Mouse (Mus musculus): Measurements from ENCODE around the gene Slc6a16. TPM values are rescaled to one million over a fixed set of nuclear protein-coding genes. Genes with fewer than 3 reads are reported as not detected.

The Slc6a16 gene
- total RNA-seq, 2 experiments from 2014 or later: not detected

DNA sequence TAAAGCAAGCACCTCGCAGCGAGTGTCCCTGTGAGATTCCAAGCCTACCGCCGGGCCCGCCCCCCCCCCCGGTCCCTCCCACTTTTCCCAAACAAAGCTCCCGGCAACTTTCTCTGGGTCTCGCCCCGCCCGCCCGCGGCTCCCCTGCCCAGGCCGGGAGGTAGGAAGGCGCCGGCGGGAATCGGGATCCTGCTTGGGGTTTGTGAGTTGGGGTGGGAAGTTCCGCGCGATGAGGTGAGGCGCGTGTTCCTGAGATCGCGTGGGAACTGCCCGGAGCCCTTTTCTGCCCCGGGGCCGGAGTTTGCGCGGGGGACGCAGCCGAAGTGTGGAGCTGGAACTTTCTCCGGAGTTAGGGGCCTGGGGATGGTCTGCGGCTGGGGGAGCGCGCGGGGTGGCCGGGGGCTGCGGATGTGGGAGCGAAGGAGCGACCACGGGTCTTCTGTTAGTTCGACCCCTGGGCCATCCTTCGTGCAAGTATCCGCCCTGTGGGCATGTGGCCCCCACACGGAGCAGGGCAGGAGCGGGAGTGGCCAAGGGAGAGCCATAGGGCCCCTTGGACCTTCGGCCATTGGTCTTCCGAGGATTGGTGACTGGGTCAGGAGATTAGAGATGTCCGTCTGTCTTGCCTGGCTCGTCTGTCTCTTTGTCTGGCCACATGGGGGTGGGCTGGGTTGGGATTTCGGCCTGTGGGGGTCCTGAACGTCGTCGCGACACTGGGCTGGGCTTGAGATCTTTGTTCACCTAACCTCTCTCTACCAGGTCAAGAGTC, 25.0 kb upstream of the Slc6a16 start, which contains the start of gene Tead2:
TSS of gene Tead2 (plus strand) at position 81 of the 769 bp plus-strand sequence.
- no peak for ATAC-seq (replicated peaks; ENCODE audit: poor library complexity, severe bottlenecking)

DNA sequence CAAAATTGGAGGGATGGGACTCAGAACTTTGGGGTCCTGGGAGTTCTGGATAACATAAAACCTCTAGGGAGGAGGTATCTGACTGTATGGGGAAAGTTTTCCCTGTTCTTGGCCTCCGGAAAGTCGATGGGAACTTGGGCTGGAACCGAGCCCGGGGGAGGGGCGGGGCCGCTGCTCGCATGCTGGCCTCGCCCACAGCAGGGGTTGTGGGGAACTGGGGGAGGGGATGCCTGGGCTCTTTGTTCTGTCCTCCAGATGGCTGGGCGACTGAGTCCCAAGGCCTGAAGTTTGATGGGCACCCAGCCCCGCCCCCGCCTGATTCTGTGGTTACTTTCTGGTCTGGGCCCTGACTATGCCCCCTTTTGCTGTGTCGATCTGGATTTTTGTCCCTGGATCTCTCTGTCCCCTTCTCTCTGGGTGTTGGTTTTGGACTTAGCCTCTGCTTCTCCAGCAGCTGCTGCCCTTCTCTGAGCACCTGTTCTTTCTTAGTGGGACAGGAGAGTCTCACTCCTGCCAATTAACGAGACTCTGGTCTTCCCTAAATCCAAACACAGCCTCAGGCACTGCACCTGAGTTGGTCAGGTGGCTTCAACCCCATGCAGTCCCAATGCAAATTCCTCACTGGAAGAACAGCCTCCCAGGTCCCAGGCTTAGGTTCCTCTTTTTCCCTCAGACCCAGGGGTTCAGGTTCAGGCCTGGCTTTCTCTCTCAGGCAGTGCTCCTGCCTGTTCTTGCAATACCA, 24.3 kb upstream of the Slc6a16 start:
- ATAC-seq (replicated peaks; ENCODE audit: poor library complexity, severe bottlenecking): 0 out of 2 replicates have a peak, but pooled peaks have one; percentile 12

DNA sequence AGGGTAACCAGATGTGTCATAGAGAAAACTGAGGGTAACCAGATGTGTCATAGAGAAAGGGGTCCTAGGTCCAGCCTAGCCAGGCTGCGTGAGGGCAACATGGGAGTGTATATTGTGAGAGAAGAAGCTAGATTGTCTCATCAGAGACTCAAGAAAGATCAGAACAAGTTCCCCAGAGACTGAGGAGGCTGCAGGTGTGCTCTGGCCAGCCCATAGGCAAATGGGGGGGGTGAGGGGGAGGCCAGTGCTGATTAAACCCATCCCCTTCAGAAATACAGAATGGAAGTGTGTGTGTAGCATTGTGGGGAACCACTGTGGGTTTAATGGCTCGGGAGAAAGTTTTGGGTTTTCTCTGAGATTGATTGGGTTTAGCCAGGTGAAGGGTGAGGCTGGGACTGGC, 19.2 kb upstream of the Slc6a16 start:
- no peak for ATAC-seq (replicated peaks; ENCODE audit: poor library complexity, severe bottlenecking)

DNA sequence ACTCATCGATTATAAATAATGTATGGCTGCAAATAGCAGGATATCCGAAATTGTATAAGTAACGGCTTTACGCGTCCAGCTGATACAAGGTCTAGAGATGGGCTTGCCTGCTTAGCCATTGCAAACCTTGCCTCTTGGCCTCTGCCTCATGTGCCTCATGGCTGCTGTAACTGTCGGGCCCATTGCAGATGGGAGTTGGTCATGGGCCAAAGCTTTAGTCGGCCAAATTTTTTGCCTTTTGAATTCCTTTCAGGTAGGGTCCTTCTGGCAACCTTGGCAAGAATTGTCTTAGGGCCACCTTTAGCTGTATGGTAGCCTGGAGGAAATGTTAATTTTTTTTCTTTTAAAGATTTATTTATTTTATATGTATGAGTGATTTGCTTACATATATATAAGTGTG, 16.1 kb upstream of the Slc6a16 start:
- no peak for ATAC-seq (replicated peaks; ENCODE audit: poor library complexity, severe bottlenecking)

DNA sequence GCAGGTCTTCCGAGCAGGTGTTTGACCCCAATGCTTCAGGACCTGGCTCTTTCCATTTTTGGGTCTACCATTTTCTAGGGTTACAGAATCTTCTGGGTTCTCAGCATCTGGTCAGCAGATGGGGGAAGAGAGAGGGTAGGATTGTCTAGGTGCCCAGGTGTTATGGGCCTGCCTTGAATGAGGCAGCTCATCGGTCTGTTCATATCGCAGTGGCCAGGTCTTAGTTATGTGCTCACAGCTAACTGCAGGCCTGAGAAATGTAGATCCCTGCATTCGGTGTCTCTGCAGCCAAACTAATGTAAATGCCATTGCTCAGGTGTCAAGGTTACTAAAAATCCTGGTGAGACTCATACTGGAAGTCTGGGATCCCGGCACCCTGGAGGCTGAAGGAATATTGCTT, 14.5 kb upstream of the Slc6a16 start:
- no peak for ATAC-seq (replicated peaks; ENCODE audit: poor library complexity, severe bottlenecking)

DNA sequence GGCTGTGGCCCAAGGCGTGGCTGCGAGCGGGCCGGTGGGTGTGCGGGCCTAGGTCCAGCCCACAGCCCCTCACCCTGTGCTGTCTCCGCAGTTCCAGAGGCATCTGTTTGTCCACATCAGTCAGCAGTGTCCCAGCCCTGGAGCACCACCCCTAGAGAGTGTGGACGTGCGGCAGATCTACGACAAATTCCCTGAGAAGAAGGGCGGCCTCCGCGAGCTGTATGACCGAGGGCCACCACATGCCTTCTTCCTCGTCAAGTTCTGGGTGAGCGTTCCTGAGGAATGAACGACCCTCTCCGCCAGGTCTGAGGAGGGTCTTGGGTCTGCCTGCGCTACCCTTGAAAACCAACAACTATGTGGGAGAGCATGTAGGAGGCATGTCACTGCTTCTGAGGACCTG, 12.3 kb upstream of the Slc6a16 start:
- no peak for ATAC-seq (replicated peaks; ENCODE audit: poor library complexity, severe bottlenecking)

DNA sequence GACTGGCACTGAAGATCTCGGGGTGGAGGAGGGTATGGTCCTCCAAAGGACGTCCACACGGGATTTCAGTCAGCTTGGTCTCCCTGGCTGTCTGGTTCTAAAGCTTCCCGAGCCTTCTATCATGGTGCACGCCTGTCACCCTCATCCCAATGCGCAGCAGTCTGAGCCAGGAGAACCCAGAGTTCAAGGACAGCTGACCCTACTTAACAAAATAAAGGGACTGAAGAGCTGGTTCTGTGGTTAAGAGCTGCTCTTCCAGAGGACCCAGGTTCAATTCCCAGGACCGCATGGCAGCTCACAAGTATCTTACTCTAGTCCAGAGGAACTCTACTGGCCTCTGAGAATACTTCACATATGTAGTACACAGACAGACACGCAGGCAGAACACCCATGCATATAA, 11.8 kb upstream of the Slc6a16 start:
- ATAC-seq (replicated peaks; ENCODE audit: poor library complexity, severe bottlenecking): no peak

DNA sequence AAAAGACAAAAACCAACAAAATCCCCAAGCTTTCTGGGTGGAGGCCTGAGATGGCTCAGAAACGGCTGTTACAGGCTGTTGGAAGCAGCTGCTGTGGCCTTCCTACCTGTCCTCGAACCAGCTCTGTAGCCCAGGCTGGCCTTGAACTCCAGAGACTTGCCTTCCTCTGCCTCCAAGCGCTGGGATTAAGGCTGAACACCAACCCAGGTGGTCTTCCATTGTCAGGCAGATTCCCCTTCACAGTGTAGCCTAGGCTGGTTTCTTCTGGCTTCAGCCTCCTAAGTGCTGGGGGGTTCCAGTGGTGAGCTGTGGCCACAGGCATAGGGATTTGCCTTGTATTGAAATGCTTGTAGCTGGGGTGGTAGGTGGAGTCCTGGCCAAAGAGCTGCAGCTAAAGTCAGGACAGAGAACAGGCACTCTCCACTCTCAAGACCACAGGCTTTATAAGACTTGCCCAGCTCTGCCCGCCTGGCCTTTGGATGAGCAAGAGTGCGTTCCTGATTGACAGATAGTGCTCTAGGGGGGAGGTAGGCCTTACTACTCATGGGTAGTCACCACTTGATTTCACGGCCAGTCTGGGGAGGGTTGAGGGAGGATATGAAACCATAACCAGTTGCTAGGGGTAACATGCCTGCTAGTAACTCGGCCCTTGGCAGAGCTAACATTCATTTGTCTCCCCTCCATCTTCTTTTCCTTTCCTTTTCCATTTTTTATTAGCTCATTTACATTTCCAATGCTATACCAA, 11.3 kb upstream of the Slc6a16 start:
- peak; percentile 69 for ATAC-seq (replicated peaks; ENCODE audit: poor library complexity, severe bottlenecking)

DNA sequence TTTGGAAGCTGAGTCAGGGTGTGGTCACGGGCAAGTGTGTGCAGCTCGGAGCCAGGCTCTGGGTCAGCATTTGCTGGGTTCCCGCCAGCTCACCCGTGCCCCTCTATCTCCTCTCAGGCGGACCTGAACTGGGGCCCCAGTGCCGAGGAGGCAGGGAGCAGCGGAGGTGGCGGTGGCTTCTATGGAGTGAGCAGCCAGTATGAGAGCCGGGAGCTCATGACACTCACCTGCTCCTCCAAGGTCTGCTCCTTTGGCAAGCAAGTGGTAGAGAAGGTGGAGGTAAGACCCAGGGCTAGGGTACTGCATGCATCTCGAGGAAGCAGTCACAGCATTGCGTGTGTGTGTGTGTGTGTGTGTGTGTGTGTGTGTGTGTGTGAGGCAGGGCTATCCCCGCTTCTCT, 9.7 kb upstream of the Slc6a16 start:
- no peak for ATAC-seq (replicated peaks; ENCODE audit: poor library complexity, severe bottlenecking)

DNA sequence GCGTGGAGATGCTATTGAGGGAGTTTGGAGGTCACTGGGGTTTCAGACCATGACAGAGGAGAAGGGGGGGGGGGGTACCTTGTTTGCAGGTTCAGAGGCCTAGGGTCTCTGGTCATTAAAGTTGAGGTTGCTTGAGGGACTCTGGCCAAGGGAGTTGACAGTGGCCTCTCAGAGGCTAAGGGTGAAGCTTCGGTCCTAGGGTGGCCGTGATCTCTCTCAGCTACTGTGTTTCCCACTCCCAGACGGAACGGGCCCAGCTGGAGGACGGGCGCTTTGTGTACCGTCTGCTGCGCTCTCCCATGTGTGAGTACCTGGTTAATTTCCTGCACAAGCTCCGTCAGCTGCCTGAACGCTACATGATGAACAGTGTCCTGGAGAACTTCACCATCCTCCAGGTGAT, 8.9 kb upstream of the Slc6a16 start:
- ATAC-seq (replicated peaks; ENCODE audit: poor library complexity, severe bottlenecking): no peak

DNA sequence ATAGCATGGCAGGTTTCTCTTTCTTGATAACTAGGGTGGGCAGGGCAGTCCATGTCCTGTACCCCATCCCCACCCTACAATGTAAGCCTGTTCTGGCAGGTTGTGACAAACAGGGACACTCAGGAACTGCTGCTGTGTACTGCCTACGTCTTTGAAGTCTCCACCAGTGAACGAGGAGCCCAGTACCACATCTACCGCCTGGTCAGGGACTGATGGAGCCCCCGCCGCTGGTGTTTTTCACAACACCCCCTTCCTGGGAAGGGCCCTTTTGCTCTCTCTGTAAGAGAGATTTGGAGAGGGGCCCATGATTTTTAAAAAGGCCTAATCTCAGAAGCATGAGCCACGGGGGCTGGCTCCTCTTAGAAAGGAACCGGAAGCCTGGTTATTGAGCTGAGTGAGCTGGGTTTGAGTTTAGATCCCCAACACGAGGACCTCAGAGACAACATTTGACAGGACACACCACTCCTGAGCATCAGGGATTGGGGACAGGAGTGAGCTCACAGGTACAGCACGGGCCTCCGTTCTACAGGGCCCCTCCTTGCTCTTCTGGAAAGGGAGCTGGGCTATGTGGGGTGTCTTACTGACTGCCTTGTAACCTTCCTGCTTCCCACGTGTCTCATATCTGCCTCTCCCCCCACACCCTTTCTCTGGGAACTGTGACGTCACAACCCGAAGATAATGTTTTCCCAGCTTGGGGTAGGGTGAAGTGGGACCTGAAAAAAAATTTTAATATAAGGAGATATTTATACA, 8.0 kb upstream of the Slc6a16 start:
- ATAC-seq (replicated peaks; ENCODE audit: poor library complexity, severe bottlenecking): no peak

DNA sequence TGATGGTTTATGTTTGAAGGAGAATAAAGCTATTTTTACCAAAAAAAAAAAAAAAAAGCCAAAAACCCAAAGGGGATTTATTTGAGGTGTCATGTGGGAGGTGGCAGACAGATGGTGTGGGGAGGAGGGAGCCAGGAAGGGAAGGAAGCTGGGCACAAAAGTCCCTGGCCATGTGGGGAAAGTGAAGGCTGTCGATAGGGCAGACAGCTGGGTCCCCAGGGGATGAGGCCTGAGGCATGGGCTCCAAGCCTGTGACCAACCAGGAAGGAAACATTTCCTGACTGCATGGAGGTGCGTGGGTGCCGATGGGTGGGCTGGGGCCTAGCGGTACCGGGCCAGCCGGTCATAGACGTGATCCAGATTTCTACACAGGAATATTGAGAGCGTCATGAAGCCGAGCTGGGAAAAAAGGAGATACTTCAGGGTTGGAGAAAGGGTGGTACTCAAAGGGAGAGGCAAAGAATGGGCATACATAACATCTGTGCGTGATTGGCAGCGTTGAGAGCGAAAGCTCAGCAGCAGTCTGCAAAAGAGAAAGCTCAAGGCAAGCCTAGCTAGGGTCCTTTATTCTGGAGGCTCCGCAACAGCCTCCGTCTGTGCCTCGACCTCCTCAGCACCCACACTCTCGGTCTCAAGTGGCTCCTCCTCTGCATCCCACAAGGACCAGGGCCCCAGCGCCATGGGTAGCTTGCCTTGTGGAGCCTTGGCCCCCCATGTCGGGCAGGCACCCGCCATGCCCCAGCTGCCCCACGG, 7.1 kb upstream of the Slc6a16 start:
- ATAC-seq (replicated peaks; ENCODE audit: poor library complexity, severe bottlenecking): no peak

DNA sequence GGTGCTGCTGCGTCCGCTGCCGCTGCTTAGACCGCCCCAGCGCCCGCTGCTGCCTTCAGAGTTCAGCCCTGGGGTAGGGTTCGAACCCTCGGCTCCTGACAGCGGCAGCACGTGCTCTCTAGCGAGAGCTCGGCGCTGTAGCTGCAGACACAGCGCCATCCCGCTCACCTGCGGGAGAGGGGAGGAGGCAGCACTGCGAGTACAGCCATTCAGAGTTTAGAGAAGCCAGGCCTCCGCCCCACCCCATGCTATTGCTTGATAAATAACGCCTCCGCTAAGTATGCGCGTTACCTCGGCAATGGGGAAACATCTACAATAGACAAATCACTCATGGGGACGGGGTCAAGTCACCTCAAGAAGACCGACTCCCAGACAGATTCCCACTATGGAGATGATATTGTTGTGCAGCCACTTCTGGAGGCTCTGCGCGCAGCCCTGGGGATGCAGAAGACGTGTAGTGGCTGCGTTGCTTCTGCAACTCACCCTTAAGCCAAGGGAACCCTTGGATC, 6.5 kb upstream of the Slc6a16 start:
- ATAC-seq (replicated peaks; ENCODE audit: poor library complexity, severe bottlenecking): no peak

DNA sequence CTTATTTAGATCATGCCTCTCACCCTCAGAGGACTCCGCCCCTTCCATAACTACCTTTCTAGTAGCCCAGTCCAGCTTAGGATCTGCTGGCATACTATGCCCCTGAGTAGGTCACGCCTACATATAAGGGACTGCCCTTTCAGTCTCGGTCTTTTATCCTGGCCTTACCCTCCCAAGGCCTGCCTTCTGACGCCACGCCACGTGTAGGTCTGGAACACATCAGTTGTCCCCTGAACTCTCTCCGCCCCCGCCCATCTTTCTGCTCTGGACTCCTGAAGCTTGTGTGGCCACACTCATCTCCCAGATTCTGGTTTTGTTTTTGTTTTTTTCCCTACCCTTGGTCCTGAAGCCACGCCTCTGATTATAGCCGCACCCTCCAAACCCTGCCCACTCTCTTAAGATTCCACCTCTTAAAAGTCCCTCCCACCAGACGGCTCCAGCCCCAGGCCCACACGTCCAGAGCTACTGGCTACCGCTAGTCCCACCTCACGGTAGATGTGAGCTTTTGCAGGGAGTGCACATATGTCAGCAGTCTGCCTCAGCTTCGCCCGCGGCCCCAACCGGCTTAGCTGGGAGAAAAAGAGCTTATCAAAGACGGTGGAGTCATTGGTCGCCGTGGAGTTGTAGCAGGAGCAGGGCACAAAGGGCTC, 5.8 kb upstream of the Slc6a16 start:
- no peak for ATAC-seq (replicated peaks; ENCODE audit: poor library complexity, severe bottlenecking)

DNA sequence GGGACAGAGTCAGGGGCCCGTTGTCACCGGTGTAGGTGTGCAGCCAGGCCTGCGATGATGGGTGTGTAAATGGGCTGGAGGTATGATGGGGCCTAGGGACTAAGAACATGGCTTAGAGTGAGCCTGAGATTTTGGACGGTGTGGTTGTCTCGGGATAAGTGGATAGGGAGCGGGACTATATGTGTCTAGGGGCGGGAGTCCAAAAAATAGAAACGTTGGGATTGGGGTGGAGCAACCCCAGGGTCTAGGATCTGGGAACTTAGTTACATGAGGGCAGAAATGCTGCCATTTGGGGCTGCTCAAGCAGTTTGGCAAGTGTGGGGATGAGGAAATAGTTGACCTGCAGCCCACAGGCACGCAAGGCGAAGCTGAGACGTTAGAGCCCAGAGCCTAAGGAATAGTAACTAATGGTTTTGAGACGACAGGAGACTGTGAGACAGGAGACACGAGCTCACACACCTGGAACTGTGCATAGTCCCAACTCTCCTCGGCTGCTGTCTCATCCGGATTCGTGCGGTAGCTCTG, 5.2 kb upstream of the Slc6a16 start:
- ATAC-seq (replicated peaks; ENCODE audit: poor library complexity, severe bottlenecking): no peak

DNA sequence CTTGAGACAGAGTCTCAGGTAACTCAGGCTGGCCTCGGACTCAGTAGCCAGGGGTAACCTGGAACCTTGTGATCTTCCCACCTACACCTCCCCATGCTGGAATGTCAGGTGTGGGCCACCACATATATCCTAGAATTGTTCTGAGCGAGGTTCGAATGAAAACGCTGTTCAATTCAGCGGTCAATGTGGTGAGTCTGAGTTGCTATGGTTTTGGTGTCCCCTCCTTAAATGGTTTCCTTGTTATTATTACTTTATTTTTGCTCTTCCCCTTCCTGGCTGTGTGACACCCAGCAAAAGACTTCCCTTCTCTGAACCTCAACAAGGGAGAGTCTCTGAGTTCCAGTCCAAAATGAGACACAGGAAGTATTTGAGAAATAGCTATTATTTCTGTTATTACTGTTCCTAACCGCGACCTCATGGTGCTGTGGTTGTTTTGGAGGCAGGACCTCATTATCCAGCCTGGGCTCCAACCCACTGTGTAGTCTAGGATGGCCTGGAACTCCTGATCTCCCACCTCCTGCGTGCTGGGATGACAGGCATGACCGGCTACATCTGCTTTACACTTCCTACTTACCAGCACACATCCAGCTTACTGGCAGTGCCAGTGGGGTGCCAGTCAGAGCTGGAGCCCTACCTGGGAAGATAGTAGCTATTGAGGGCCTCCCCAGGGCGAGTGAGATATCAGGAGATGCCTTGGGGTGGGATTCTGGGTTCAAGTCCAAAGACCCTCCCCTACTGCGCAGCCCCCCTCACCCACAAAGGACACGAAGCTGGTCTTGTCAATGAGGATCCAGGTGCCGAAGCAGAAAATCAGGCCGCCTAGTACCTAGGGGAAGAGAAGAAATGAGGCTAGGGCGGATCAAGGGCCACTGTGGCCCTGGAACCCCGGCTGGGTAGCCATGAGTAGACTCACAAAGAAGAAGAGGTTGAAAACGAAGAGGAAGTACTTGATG, 2.9 kb upstream of the Slc6a16 start:
- peak; percentile 47 for ATAC-seq (replicated peaks; ENCODE audit: poor library complexity, severe bottlenecking)

DNA sequence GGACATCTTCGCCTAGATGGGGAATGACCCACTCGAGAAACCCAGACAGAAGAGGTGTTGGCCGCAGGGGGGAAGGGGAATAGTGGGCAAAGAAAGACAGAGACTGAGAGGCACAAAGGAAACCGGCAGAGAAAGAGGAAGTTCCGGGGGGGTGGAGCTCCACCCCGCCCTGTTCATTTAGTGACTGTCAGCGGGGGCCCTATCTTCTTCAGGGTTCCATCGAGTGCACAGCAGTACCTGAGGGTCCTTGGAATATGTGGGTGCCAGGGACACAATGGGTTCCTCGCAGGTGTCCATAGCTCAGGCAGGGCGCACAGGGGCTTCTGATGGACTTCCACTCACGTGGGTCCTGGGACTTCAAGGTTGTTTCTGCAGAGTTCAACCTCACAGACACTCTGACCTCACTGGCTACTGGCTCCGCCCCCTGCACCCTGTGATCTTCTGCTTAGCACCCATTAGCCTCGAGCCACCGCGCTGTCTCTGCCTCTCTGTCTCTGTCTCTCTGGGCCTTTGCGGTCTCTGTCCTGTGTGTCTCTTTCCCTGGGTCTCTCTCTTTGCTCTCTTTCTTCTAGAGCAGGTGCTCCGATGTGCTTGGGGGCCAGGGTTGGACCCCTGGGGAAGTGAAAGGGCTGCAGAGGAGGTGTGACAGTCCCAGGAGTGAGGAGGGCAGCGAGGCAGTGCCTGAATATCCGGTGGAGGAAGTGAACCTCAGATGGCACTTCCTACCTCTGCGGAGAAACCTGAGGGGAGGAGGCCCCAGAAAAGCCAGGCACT, 2.0 kb upstream of the Slc6a16 start, which contains the start of gene Cd37:
TSS of gene Cd37 (minus strand) at position 393 of the 774 bp plus-strand sequence.
- peak; percentile 69 for ATAC-seq (replicated peaks; ENCODE audit: poor library complexity, severe bottlenecking)
